Comparison of ENCODE assay signal across 26 mouse cellular contexts in genomic region chr11:48661641-48662040, GRCm38 (mm10).
DNase-seq lines count a peak whose midpoint lies in the region; ATAC-seq lines count a peak whose summit lies in the region.
"Had no signal": no experiment of that assay in that cellular context is flagged by ENCODE, and none has a peak within 500 bp of the region (broad histone marks: within the 10 kb centered on the region; RNA-seq: fewer than 3 reads in every experiment).

No protein-coding gene starts in this region.

- H3K9me3 ChIP-seq in forebrain, embryonic 15.5 days: no peaks in the 10 kb centered on the region
- H3K9me3 ChIP-seq in forebrain, embryonic 11.5 days (ENCODE audit: control insufficient read depth, low read length): no peaks in the 10 kb centered on the region
- H3K9me3 ChIP-seq in forebrain, embryonic 16.5 days (ENCODE audit: control insufficient read depth, low read length): no peaks in the 10 kb centered on the region
- H3K9me3 ChIP-seq in hindbrain, embryonic 15.5 days: no peaks in the 10 kb centered on the region
- H3K9me3 ChIP-seq: heart, embryonic 15.5 days; limb, embryonic 10.5 days; limb, embryonic 15.5 days; liver, embryonic 13.5 days; megakaryocyte, embryonic 14.5 days had no signal

- H3K27me3 ChIP-seq in forebrain, embryonic 15.5 days: no peaks in the 10 kb centered on the region
- no peaks in the 10 kb centered on the region for H3K27me3 ChIP-seq in forebrain, embryonic 11.5 days (ENCODE audit: control insufficient read depth, insufficient read depth, low read length)
- H3K27me3 ChIP-seq in forebrain, embryonic 16.5 days (replicated peaks; ENCODE audit: control insufficient read depth, insufficient read depth, low read length): no peaks in the 10 kb centered on the region
- H3K27me3 ChIP-seq in hindbrain, embryonic 15.5 days: no peaks in the 10 kb centered on the region
- H3K27me3 ChIP-seq: heart, embryonic 15.5 days; limb, embryonic 15.5 days; liver, embryonic 13.5 days; megakaryocyte, embryonic 14.5 days had no signal

- DNase-seq in forebrain, embryonic 11.5 days (ENCODE audit: low spot score): no peak
- DNase-seq in left cerebral cortex, postnatal 4 days: peak; percentile 30
- no peak for DNase-seq in left cerebral cortex, adult 9 months (ENCODE audit: low spot score in 2 of 2)
- DNase-seq in c-Kit-positive CD71-positive TER-119-positive erythroid progenitor cells, embryonic 14.5 days (ENCODE audit: low spot score): no peak
- DNase-seq: adrenal gland, postnatal 14 days; cerebellum, adult 8-10 months; cerebellum, postnatal 36 days; gastrocnemius, postnatal 14 days; kidney, adult 9 months; kidney, postnatal 25 days; liver, embryonic 13.5 days; lung, adult 18-20 months; lung, postnatal 4 days; retina, postnatal 1 day; right cerebral cortex, postnatal 14 days had no signal

- no peak overlapping the region for H3K4me3 ChIP-seq in forebrain, embryonic 15.5 days
- H3K4me3 ChIP-seq in forebrain, embryonic 11.5 days (ENCODE audit: low read depth, low read length): no peak overlapping the region
- H3K4me3 ChIP-seq in forebrain, embryonic 16.5 days (replicated peaks; ENCODE audit: low read length): no peak overlapping the region
- H3K4me3 ChIP-seq in hindbrain, embryonic 15.5 days: no peak overlapping the region
- H3K4me3 ChIP-seq: heart, embryonic 15.5 days; limb, embryonic 10.5 days; limb, embryonic 15.5 days; liver, embryonic 13.5 days; megakaryocyte, embryonic 14.5 days had no signal

- intact Hi-C loops in left cerebral cortex, postnatal 4 days (cut with DNase I): no loop called here

- H3K4me2 ChIP-seq in forebrain, embryonic 15.5 days (replicated peaks): no peak overlapping the region
- no peak overlapping the region for H3K4me2 ChIP-seq in forebrain, embryonic 11.5 days (ENCODE audit: low read depth, low read length, severe bottlenecking)
- H3K4me2 ChIP-seq in forebrain, embryonic 16.5 days (ENCODE audit: low read length): no peak overlapping the region
- no peak overlapping the region for H3K4me2 ChIP-seq in hindbrain, embryonic 15.5 days
- H3K4me2 ChIP-seq: heart, embryonic 15.5 days; limb, embryonic 15.5 days; liver, embryonic 13.5 days had no signal

- H3K4me1 ChIP-seq in forebrain, embryonic 15.5 days: peaks cover 6% of the 10 kb centered on the region; the same call in 1 of the 2 replicates
- no peaks in the 10 kb centered on the region for H3K4me1 ChIP-seq in forebrain, embryonic 11.5 days (replicated peaks; ENCODE audit: control insufficient read depth, insufficient read depth, low read length)
- H3K4me1 ChIP-seq in forebrain, embryonic 16.5 days (replicated peaks; ENCODE audit: control insufficient read depth, insufficient read depth, low read length): no peaks in the 10 kb centered on the region
- peaks cover 6% of the 10 kb centered on the region; the same call in 1 of the 2 replicates for H3K4me1 ChIP-seq in hindbrain, embryonic 15.5 days (replicated peaks)
- H3K4me1 ChIP-seq: heart, embryonic 15.5 days; limb, embryonic 15.5 days; liver, embryonic 13.5 days; megakaryocyte, embryonic 14.5 days had no signal

- H3K27ac ChIP-seq in forebrain, embryonic 15.5 days (replicated peaks): no peak overlapping the region
- no peak overlapping the region for H3K27ac ChIP-seq in forebrain, embryonic 11.5 days (ENCODE audit: low read depth, low read length)
- no peak overlapping the region for H3K27ac ChIP-seq in forebrain, embryonic 16.5 days (ENCODE audit: low read length)
- no peak overlapping the region for H3K27ac ChIP-seq in hindbrain, embryonic 15.5 days (replicated peaks)
- H3K27ac ChIP-seq: heart, embryonic 15.5 days; limb, embryonic 10.5 days; limb, embryonic 15.5 days; liver, embryonic 13.5 days had no signal

- H3K36me3 ChIP-seq in forebrain, embryonic 15.5 days: no peaks in the 10 kb centered on the region
- H3K36me3 ChIP-seq in forebrain, embryonic 11.5 days (ENCODE audit: control insufficient read depth, insufficient read depth, low read length): no peaks in the 10 kb centered on the region
- H3K36me3 ChIP-seq in forebrain, embryonic 16.5 days (ENCODE audit: control insufficient read depth, insufficient read depth): no peaks in the 10 kb centered on the region
- no peaks in the 10 kb centered on the region for H3K36me3 ChIP-seq in hindbrain, embryonic 15.5 days
- H3K36me3 ChIP-seq: heart, embryonic 15.5 days; limb, embryonic 10.5 days; limb, embryonic 15.5 days; liver, embryonic 13.5 days had no signal

- H3K9ac ChIP-seq in forebrain, embryonic 15.5 days (replicated peaks): no peak overlapping the region
- H3K9ac ChIP-seq in forebrain, embryonic 11.5 days (ENCODE audit: low read length): no peak overlapping the region
- no peak overlapping the region for H3K9ac ChIP-seq in forebrain, embryonic 16.5 days (replicated peaks; ENCODE audit: low read depth, low read length)
- no peak overlapping the region for H3K9ac ChIP-seq in hindbrain, embryonic 15.5 days
- H3K9ac ChIP-seq: heart, embryonic 15.5 days; limb, embryonic 15.5 days; liver, embryonic 13.5 days had no signal

- WGBS in forebrain, embryonic 15.5 days: 53% methylated on average over 4 of the region's 4 CpGs
- 61% methylated on average over 4 of the region's 4 CpGs for WGBS in forebrain, embryonic 11.5 days
- WGBS in forebrain, embryonic 16.5 days: 62% methylated on average over 4 of the region's 4 CpGs
- WGBS in hindbrain, embryonic 15.5 days: 47% methylated on average over 4 of the region's 4 CpGs

- peak; percentile 61; the same call in 1 of the 2 replicates for ATAC-seq in forebrain, embryonic 15.5 days (replicated peaks)
- ATAC-seq in forebrain, embryonic 11.5 days (replicated peaks; ENCODE audit: low FRiP score): no peak
- peak; percentile 62 for ATAC-seq in forebrain, embryonic 16.5 days
- peak; percentile 42; the same call in 1 of the 2 replicates for ATAC-seq in hindbrain, embryonic 15.5 days (ENCODE audit: low FRiP score, low read depth)
- no peak for ATAC-seq in frontal cortex, adult (ENCODE audit: low TSS enrichment)
- ATAC-seq: CD4-positive, CD25-positive, alpha-beta regulatory T cell, adult 4 months; intestine, postnatal 0 days; lung, postnatal 0 days had no signal

Comparison
In these comparisons a context has a peak if more than half of its experiments do, and no peak if none do; other contexts are left out.
1. ATAC-seq: peak in forebrain, embryonic 15.5 days (single experiment), forebrain, embryonic 16.5 days (single experiment) and hindbrain, embryonic 15.5 days (single experiment); none in forebrain, embryonic 11.5 days (single experiment) and frontal cortex, adult (single experiment).